Mouse (Mus musculus) left cerebral cortex, adult 9 months (tissue): ENCODE measurements around the gene Efl1.
"Not testable (repeated sequence)": the region's sequence is repeated elsewhere in the genome, so short reads cannot be mapped to it uniquely, and the experiment has no call there.

Experiments used
- DNase-seq, 2 experiments: peaks; one replicate each; pipeline ENCODE4 v3.0.0; 2022; ENCODE audit warnings: low spot score in 2 of 2

Efl1 gene

GRCm38 (mm10) chr7:82758521-82758920, 110.1 kb downstream of the Efl1 start:
- no peak for DNase-seq

- no peak for DNase-seq
Measured at GRCm38 (mm10) chr7:82759091-82759490, 110.7 kb downstream of the Efl1 start.

- no peak for DNase-seq
Measured at GRCm38 (mm10) chr7:82764951-82765350, 116.5 kb downstream of the Efl1 start.

GRCm38 (mm10) chr7:82766623-82767022, 118.2 kb downstream of the Efl1 start:
- no peak for DNase-seq

GRCm38 (mm10) chr7:82770207-82770606, 121.8 kb downstream of the Efl1 start:
- DNase-seq, result no peak

- DNase-seq, result not testable (repeated sequence)
Measured at GRCm38 (mm10) chr7:82770957-82771660, 122.7 kb downstream of the Efl1 start.

- not testable (repeated sequence) for DNase-seq
Measured at GRCm38 (mm10) chr7:82771661-82772021, 123.2 kb downstream of the Efl1 start.

- no peak for DNase-seq
Measured at GRCm38 (mm10) chr7:82772481-82772880, 124.1 kb downstream of the Efl1 start.

- no peak for DNase-seq
Measured at GRCm38 (mm10) chr7:82773150-82773549, 124.7 kb downstream of the Efl1 start.

GRCm38 (mm10) chr7:82773884-82774283, 125.5 kb downstream of the Efl1 start:
- no peak for DNase-seq

GRCm38 (mm10) chr7:82775090-82775489, 126.7 kb downstream of the Efl1 start:
- no peak for DNase-seq

- no peak for DNase-seq
Measured at GRCm38 (mm10) chr7:82783071-82783470, 134.7 kb downstream of the Efl1 start.

GRCm38 (mm10) chr7:82783693-82784092, 135.3 kb downstream of the Efl1 start:
- DNase-seq, result no peak

- DNase-seq, result no peak
Measured at GRCm38 (mm10) chr7:82785335-82785934, 137.0 kb downstream of the Efl1 start.

- DNase-seq, result peak; percentile 36 to 47
Measured at GRCm38 (mm10) chr7:82785970-82786647, 137.7 kb downstream of the Efl1 start.

- no peak for DNase-seq
Measured at GRCm38 (mm10) chr7:82792644-82793043, 144.2 kb downstream of the Efl1 start.

GRCm38 (mm10) chr7:82793111-82793510, 144.7 kb downstream of the Efl1 start:
- DNase-seq, result no peak

- no peak for DNase-seq
Measured at GRCm38 (mm10) chr7:82794542-82794941, 146.1 kb downstream of the Efl1 start.

GRCm38 (mm10) chr7:82802206-82802605, 153.8 kb downstream of the Efl1 start:
- DNase-seq, result no peak

- no peak for DNase-seq
Measured at GRCm38 (mm10) chr7:82808257-82808656, 159.8 kb downstream of the Efl1 start.

- no peak for DNase-seq
Measured at GRCm38 (mm10) chr7:82809126-82809525, 160.7 kb downstream of the Efl1 start.

GRCm38 (mm10) chr7:82810799-82811139, 162.4 kb downstream of the Efl1 start:
- no peak for DNase-seq
